Mouse (Mus musculus): ENCODE measurements around the gene Ddit4.
"Not testable (repeated sequence)": the region's sequence is repeated elsewhere in the genome, so short reads cannot be mapped to it uniquely, and the experiment has no call there.

Gene Ddit4

GRCm38 (mm10) chr10:59951211-59952151 is at the start of gene Ddit4:
Ddit4 (minus strand) TSS chr10:59951834.
- DNase-seq (ENCODE audit: low spot score in 2 of 2), result peak; percentile 98

- DNase-seq (ENCODE audit: low spot score in 2 of 2), result no peak
These were observed 47.4 kb upstream of the Ddit4 start for GRCm38 (mm10) chr10:59999057-59999456.

GRCm38 (mm10) chr10:59997591-59997990 is 46.0 kb upstream of the Ddit4 start:
- DNase-seq (ENCODE audit: low spot score in 2 of 2), result peak in 1 of 2 experiments; percentile 48

- DNase-seq (ENCODE audit: low spot score in 2 of 2), result no peak
These were observed 44.3 kb upstream of the Ddit4 start for GRCm38 (mm10) chr10:59995889-59996288.

GRCm38 (mm10) chr10:59993813-59994212 is 42.2 kb upstream of the Ddit4 start:
- DNase-seq (ENCODE audit: low spot score in 2 of 2), result not testable (repeated sequence)

- no peak for DNase-seq (ENCODE audit: low spot score in 2 of 2)
These were observed 40.4 kb upstream of the Ddit4 start for GRCm38 (mm10) chr10:59992024-59992423.

- no peak for DNase-seq (ENCODE audit: low spot score in 2 of 2)
These were observed 39.7 kb upstream of the Ddit4 start for GRCm38 (mm10) chr10:59991262-59991880.

- no peak for DNase-seq (ENCODE audit: low spot score in 2 of 2)
These were observed 38.8 kb upstream of the Ddit4 start for GRCm38 (mm10) chr10:59990393-59990792.

- no peak for DNase-seq (ENCODE audit: low spot score in 2 of 2)
These were observed 36.4 kb upstream of the Ddit4 start for GRCm38 (mm10) chr10:59988036-59988435.

- DNase-seq (ENCODE audit: low spot score in 2 of 2), result no peak
These were observed 30.8 kb upstream of the Ddit4 start for GRCm38 (mm10) chr10:59982379-59982873.

- no peak for DNase-seq (ENCODE audit: low spot score in 2 of 2)
These were observed 30.2 kb upstream of the Ddit4 start for GRCm38 (mm10) chr10:59981792-59982191.

GRCm38 (mm10) chr10:59981336-59981735 is 29.7 kb upstream of the Ddit4 start:
- no peak for DNase-seq (ENCODE audit: low spot score in 2 of 2)

- peak; percentile 54 to 60 for DNase-seq (ENCODE audit: low spot score in 2 of 2)
These were observed 29.2 kb upstream of the Ddit4 start for GRCm38 (mm10) chr10:59980815-59981244.

- no peak for DNase-seq (ENCODE audit: low spot score in 2 of 2)
These were observed 27.5 kb upstream of the Ddit4 start for GRCm38 (mm10) chr10:59978873-59979743.

- DNase-seq (ENCODE audit: low spot score in 2 of 2), result no peak
These were observed 26.8 kb upstream of the Ddit4 start for GRCm38 (mm10) chr10:59978401-59978800.

GRCm38 (mm10) chr10:59977715-59978343 is 26.2 kb upstream of the Ddit4 start:
- DNase-seq (ENCODE audit: low spot score in 2 of 2), result no peak

GRCm38 (mm10) chr10:59977141-59977540 is 25.5 kb upstream of the Ddit4 start:
- no peak for DNase-seq (ENCODE audit: low spot score in 2 of 2)

- no peak for DNase-seq (ENCODE audit: low spot score in 2 of 2)
These were observed 23.2 kb upstream of the Ddit4 start for GRCm38 (mm10) chr10:59974786-59975185.

GRCm38 (mm10) chr10:59974191-59974664 is 22.6 kb upstream of the Ddit4 start:
- DNase-seq (ENCODE audit: low spot score in 2 of 2), result peak; percentile 41 to 54

GRCm38 (mm10) chr10:59973400-59973799 is 21.8 kb upstream of the Ddit4 start:
- no peak for DNase-seq (ENCODE audit: low spot score in 2 of 2)

GRCm38 (mm10) chr10:59972999-59973398 is 21.4 kb upstream of the Ddit4 start:
- no peak for DNase-seq (ENCODE audit: low spot score in 2 of 2)

All from spleen, postnatal 14 days (tissue).